Mouse (Mus musculus) limb, embryonic 14.5 days (tissue): ENCODE data around the gene Crybg3. TPM values are rescaled to one million over a fixed set of nuclear protein-coding genes. Genes with fewer than 3 reads are reported as not detected.

ENCODE experiments used
- ATAC-seq: fragments of 200-750 bp; cut with Nextera tagmentation; 2 replicates; pipeline ENCODE4 v1.8.0; 2017; ENCODE audit warnings: low read depth, moderate number of reproducible peaks, moderate TSS enrichment; ENCODE audit not compliant: low FRiP score
- DNase-seq: peaks from one replicate; pipeline ENCODE4 v3.0.0-alpha.2; 2015; ENCODE audit warnings: low spot score
- H3K27ac ChIP-seq: fragments of 300-500 bp; sonication (generic); replicated peaks from 2 replicates; pipeline ENCODE4 v1.5.1; 2014; ENCODE audit warnings: low read depth, mild to moderate bottlenecking, low read length, moderate library complexity, mixed read lengths
- H3K27me3 ChIP-seq: fragments of 300-500 bp; sonication (generic); 2 replicates; pipeline ENCODE4 v1.6.1; 2014; ENCODE audit warnings: low read length, mixed read lengths; ENCODE audit not compliant: control insufficient read depth, insufficient read depth
- H3K36me3 ChIP-seq: fragments of 300-500 bp; sonication (generic); 2 replicates; pipeline ENCODE4 v1.6.1; 2014; ENCODE audit warnings: mild to moderate bottlenecking, low read length, moderate library complexity, mixed read lengths; ENCODE audit not compliant: control insufficient read depth, insufficient read depth
- H3K4me1 ChIP-seq: fragments of 300-500 bp; sonication (generic); 2 replicates; pipeline ENCODE4 v1.6.1; 2014; ENCODE audit warnings: antibody characterized with exemption, low read length, mixed read lengths; ENCODE audit not compliant: control insufficient read depth, insufficient read depth
- H3K4me2 ChIP-seq: fragments of 300-500 bp; sonication (generic); replicated peaks from 2 replicates; pipeline ENCODE4 v1.6.1; 2014; ENCODE audit warnings: low read depth, mild to moderate bottlenecking, low read length, moderate library complexity; ENCODE audit not compliant: severe bottlenecking
- H3K4me3 ChIP-seq: fragments of 300-500 bp; sonication (generic); replicated peaks from 2 replicates; pipeline ENCODE4 v1.5.1; 2014; ENCODE audit warnings: low read length
- H3K9ac ChIP-seq: fragments of 300-500 bp; sonication (generic); 2 replicates; pipeline ENCODE4 v1.6.1; 2014; ENCODE audit warnings: mild to moderate bottlenecking, low read depth, low read length, moderate library complexity; ENCODE audit not compliant: severe bottlenecking
- H3K9me3 ChIP-seq: fragments of 300-500 bp; sonication (generic); 2 replicates; pipeline ENCODE4 v1.6.1; 2016; ENCODE audit warnings: low read length; ENCODE audit not compliant: control insufficient read depth
- POLR2A ChIP-seq: fragments of 200-500 bp; IDR thresholded peaks from 2 replicates; pipeline ENCODE4 v1.8.0; 2012; ENCODE audit warnings: inconsistent platforms, mild to moderate bottlenecking, moderate library complexity, borderline replicate concordance; ENCODE audit not compliant: insufficient read depth, insufficient read length; ENCODE audit errors: extremely low read depth
- WGBS: fragments of 180-500 bp; shearing (Covaris S2); extraction: QIAGEN DNeasy Blood & Tissue Kit; methylation state at CpG from one replicate; pipeline ENCODE4 v1.1.7; 2014; 5-methylcytosine and 5-hydroxymethylcytosine counted together
- polyA plus RNA-seq, 2 experiments: library from polyadenylated mRNA; depleted of rRNA in 1 of 2; stranded (reverse) in 1 of 2; unstranded in 1 of 2; fragments of >200 nt; fragmentation: Nextera tagmentation in 1 of 2; extraction: Ambion mirVana in 1 of 2; gene quantifications; 2 replicates each; pipeline versions ENCODE4 v1.2.1 to v1.2.3; 2012 to 2014

The Crybg3 gene
- polyA plus RNA-seq, 2 experiments: 16.6 to 19.3 TPM

DNA sequence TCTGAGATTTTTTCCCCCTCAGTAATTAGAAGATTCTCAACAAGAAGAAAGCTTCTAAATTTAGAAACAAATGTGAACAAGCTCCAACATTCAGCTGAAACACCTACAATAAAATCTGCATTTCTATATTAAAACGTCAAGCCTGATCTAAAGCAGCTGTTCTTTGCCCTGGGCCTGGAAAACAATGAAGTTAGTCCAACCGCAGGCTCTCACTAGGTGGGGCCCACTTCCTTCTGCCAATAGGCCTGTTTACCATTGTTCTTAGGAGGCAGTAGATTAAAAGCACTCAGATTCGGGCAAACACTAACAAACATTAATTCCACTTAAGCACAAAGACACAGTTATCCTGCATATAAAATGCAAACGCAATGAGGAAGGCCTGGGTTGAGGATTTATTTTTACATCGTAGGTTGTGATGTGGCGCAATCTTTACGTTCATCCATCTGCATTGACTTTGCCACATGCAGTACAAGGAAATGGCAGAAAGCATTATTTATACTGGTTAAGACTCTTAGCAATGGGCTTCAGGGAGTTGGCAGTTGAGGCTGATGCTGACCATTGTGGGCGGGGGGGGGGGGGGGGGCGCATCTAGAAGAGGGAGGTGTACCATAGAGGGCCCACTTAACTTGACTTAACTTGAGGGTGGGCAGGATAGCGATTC lies 32.9 kb downstream of the Crybg3 start:
- Histone ChIP-seq H3K9me3 (no peaks in the 10 kb centered on the region), H3K36me3 (no peaks in the 10 kb centered on the region), H3K27ac (no peak overlapping the region; the same call in 1 of the 2 replicates), H3K4me2 (no peak overlapping the region), H3K27me3 (no peaks in the 10 kb centered on the region), H3K4me1 (peaks cover 27% of the 10 kb centered on the region), H3K4me3 (no peak overlapping the region), H3K9ac (no peak overlapping the region)
- 37% methylated on average over 9 of the region's 10 CpGs for WGBS
- TF ChIP-seq POLR2A: no peak
- peak; percentile 62; the same call in 1 of the 2 replicates for ATAC-seq
- DNase-seq: peak; percentile 76

DNA sequence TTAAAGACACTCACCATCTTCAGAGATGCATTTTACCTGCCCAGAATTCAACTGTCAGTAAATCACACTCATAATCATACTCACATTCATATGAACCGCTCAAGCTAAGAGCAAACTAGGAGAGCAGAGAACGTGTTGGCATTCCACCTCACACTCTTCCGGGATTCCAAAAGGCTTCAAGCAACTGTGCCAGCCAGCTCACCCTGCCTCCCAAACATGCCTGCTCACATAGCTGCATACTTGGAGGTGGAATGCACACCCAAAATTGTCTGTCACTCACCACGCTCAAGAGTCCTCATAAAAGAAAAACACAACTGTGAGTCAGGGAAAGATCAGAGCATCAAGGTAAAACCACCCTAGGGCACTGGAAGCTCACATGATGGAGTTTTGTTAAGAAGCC lies 34.3 kb downstream of the Crybg3 start:
- H3K9me3 ChIP-seq: no peaks in the 10 kb centered on the region
- WGBS: 72% methylated on average over 4 of the region's 4 CpGs
- H3K27ac ChIP-seq: no peak overlapping the region
- ATAC-seq (no peak), DNase-seq (no peak)
- no peaks in the 10 kb centered on the region; the same call in 1 of the 2 replicates for H3K36me3 ChIP-seq
- H3K4me2 ChIP-seq: no peak overlapping the region
- TF ChIP-seq POLR2A: no peak
- no peak overlapping the region for H3K4me3 ChIP-seq
- peaks cover 25% of the 10 kb centered on the region for H3K4me1 ChIP-seq
- 0 out of 2 replicates have a peak overlapping the region, but pooled peaks have one; percentile 5 for H3K9ac ChIP-seq
- no peaks in the 10 kb centered on the region for H3K27me3 ChIP-seq

DNA sequence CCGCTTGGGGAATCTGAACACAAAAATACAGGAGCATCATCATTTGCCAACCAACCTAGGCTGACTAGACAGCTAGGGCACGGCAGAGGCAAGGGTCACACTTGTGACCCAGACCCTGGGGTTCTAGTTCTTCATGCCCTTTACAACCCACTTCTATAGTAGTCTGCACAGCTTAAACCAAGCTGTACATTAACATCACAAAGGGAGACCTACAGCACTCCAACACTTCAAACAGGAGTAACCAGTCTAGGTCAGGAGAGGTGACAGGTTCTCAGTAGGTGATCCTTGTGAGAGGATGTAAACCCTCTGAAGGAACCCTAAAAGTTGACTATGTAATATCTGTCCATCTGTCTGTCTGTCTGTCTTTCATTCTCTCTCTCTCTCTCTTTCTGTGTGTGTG lies 35.1 kb downstream of the Crybg3 start:
- H3K4me2 ChIP-seq: no peak overlapping the region
- H3K36me3 ChIP-seq: no peaks in the 10 kb centered on the region; the same call in 1 of the 2 replicates
- H3K4me1 ChIP-seq: peaks cover 25% of the 10 kb centered on the region
- TF ChIP-seq POLR2A: no peak
- no peaks in the 10 kb centered on the region for H3K9me3 ChIP-seq
- no peak for ATAC-seq
- H3K27me3 ChIP-seq: no peaks in the 10 kb centered on the region
- no peak overlapping the region for H3K4me3 ChIP-seq
- 82% methylated on average over 2 of the region's 2 CpGs for WGBS
- no peak for DNase-seq
- no peak overlapping the region for H3K9ac ChIP-seq
- H3K27ac ChIP-seq: no peak overlapping the region

DNA sequence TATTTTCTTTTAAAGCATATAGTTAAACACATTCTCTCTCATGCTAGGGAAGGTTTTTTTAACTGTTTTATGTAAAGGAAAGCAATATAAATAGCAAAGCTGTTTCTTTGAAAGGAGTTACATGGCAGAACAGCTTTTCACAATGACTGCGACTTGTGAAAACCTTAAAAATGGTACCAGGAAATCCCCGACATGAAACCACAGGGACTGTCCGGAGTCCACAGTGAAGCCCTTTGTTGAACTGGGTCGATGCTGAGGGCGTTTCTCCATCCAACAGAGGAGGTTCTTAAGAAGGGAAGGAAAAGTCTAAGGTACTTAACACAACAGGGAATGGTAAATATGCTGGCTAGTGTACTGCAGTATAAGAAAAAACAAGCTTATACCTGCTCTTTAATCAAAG lies 36.8 kb downstream of the Crybg3 start:
- no peaks in the 10 kb centered on the region for H3K27me3 ChIP-seq
- no peaks in the 10 kb centered on the region for H3K9me3 ChIP-seq
- TF ChIP-seq POLR2A: no peak
- 73% methylated on average over 5 of the region's 5 CpGs for WGBS
- H3K4me1 ChIP-seq: peaks cover 19% of the 10 kb centered on the region
- peaks cover 3% of the 10 kb centered on the region; the same call in 1 of the 2 replicates for H3K36me3 ChIP-seq
- ATAC-seq (no peak), DNase-seq (no peak)
- H3K4me2 ChIP-seq: no peak overlapping the region
- H3K27ac ChIP-seq: no peak overlapping the region
- no peak overlapping the region for H3K4me3 ChIP-seq
- no peak overlapping the region for H3K9ac ChIP-seq

DNA sequence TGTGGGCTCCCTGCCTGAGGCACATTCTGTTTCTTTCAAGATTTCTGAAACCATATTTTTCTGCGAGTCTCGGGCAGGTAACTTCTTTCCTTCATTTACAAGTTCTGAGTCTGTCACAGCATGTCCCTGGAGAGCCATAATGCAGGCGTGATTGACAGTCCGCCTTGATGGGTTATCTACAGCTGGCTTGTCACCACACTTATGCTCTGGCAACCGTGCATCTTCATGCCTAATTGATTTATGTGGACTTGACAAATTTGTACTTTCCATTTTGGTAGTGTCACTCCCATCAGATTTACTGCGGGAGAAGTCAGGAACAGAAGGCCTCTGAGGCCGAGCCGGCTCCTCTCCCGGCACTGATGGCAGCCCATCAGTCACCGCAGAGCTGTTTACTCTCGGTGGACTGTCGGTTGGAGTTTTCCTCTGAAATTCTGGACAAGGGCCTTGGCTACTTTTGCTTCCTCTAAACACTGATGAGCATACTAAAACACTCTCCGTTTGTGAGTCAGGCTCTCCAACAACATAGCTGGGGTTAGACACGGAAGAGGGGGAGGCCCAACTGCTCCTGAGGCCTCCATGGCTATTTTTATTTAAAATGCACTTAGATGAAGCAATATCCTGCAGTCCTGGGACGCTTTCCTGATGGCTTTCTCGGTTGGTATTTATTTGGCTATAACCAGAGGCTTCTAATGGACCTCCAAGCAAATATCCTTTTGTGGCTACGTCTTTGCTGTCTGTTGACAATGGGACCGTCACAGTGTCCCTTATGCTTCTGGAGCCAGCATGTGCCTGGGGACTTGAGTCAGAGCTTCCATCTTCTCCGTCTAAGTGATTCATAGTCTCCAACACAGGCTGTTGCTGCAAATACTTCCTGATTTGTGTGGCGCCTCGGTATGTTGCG lies 41.2 kb downstream of the Crybg3 start:
- DNase-seq (peak; percentile 49), ATAC-seq (no peak)
- Histone ChIP-seq H3K36me3 (peaks cover 17% of the 10 kb centered on the region), H3K27me3 (no peaks in the 10 kb centered on the region), H3K4me1 (no peaks in the 10 kb centered on the region), H3K27ac (no peak overlapping the region), H3K4me3 (no peak overlapping the region), H3K9me3 (no peaks in the 10 kb centered on the region), H3K4me2 (no peak overlapping the region), H3K9ac (no peak overlapping the region)
- no peak for TF ChIP-seq POLR2A
- WGBS: 62% methylated on average over 22 of the region's 22 CpGs
